Mouse (Mus musculus) intestine, embryonic 15.5 days (tissue): ENCODE measurements around the gene Lat. TPM values are rescaled to one million over a fixed set of nuclear protein-coding genes. Genes with fewer than 3 reads are reported as not detected.
"Not testable (repeated sequence)": the region's sequence is repeated elsewhere in the genome, so short reads cannot be mapped to it uniquely, and the experiment has no call there.

Experiments used
- ATAC-seq: fragments of 200-750 bp; cut with Nextera tagmentation; 2 replicates; pipeline ENCODE4 v1.8.0; 2017; ENCODE audit warnings: moderate TSS enrichment, moderate library complexity
- H3K27ac ChIP-seq: fragments of 300-500 bp; sonication (generic); 2 replicates; pipeline ENCODE4 v1.5.1; 2015; ENCODE audit warnings: mild to moderate bottlenecking, inconsistent platforms
- H3K27me3 ChIP-seq: fragments of 300-500 bp; sonication (generic); replicated peaks from 2 replicates; pipeline ENCODE4 v1.6.1; 2015; ENCODE audit warnings: inconsistent platforms
- H3K36me3 ChIP-seq: fragments of 300-500 bp; sonication (generic); 2 replicates; pipeline ENCODE4 v1.6.1; 2015; ENCODE audit warnings: inconsistent platforms
- H3K4me1 ChIP-seq: fragments of 300-500 bp; sonication (generic); replicated peaks from 2 replicates; pipeline ENCODE4 v1.6.1; 2015; ENCODE audit warnings: inconsistent platforms
- H3K4me2 ChIP-seq: fragments of 300-500 bp; sonication (generic); replicated peaks from 2 replicates; pipeline ENCODE4 v1.6.1; 2015; ENCODE audit warnings: mild to moderate bottlenecking, inconsistent platforms
- H3K4me3 ChIP-seq: fragments of 300-500 bp; sonication (generic); replicated peaks from 2 replicates; pipeline ENCODE4 v1.5.1; 2015; ENCODE audit warnings: inconsistent platforms
- H3K9ac ChIP-seq: fragments of 300-500 bp; sonication (generic); 2 replicates; pipeline ENCODE4 v1.6.1; 2015; ENCODE audit warnings: inconsistent platforms
- H3K9me3 ChIP-seq: fragments of 300-500 bp; sonication (generic); 2 replicates; pipeline ENCODE4 v1.6.1; 2016; ENCODE audit warnings: inconsistent platforms
- WGBS: fragments of 180-500 bp; shearing (Covaris S2); methylation state at CpG from one replicate; pipeline ENCODE4 v1.1.7; 2015; 5-methylcytosine and 5-hydroxymethylcytosine counted together
- polyA plus RNA-seq: library from polyadenylated mRNA; unstranded; fragments of >200 nt; fragmentation: Nextera tagmentation; extraction: Ambion mirVana; gene quantifications from 2 replicates; pipeline ENCODE4 v1.2.1, GENCODE M21; 2015

Gene Lat
- polyA plus RNA-seq, 1 experiment from 2014 or later = 1.4 TPM

- WGBS = 26% methylated on average over 9 of the region's 9 CpGs
- not testable (repeated sequence) for H3K4me1 ChIP-seq, H3K36me3 ChIP-seq, H3K4me3 ChIP-seq, ATAC-seq, H3K9ac ChIP-seq, H3K27ac ChIP-seq, H3K9me3 ChIP-seq, H3K27me3 ChIP-seq, H3K4me2 ChIP-seq
These were observed 43.6 kb downstream of the Lat start for GRCm38 (mm10) chr7:126325576-126326273.

- ATAC-seq = 0 out of 2 replicates have a peak, but pooled peaks have one; percentile 23
- no peaks in the 10 kb centered on the region for H3K27me3 ChIP-seq
- H3K36me3 ChIP-seq = no peaks in the 10 kb centered on the region
- H3K9me3 ChIP-seq = no peaks in the 10 kb centered on the region
- H3K4me2 ChIP-seq = no peak overlapping the region
- peaks cover 3% of the 10 kb centered on the region; the same call in 1 of the 2 replicates for H3K4me1 ChIP-seq
- 13% methylated on average over 3 of the region's 3 CpGs for WGBS
- H3K27ac ChIP-seq = no peak overlapping the region
- H3K9ac ChIP-seq = no peak overlapping the region
- H3K4me3 ChIP-seq = no peak overlapping the region
These were observed 44.6 kb downstream of the Lat start for GRCm38 (mm10) chr7:126324791-126325190.

- H3K36me3 ChIP-seq = no peaks in the 10 kb centered on the region
- 6% methylated on average over 11 of the region's 11 CpGs for WGBS
- ATAC-seq = no peak
- no peak overlapping the region for H3K4me2 ChIP-seq
- no peak overlapping the region for H3K9ac ChIP-seq
- H3K4me1 ChIP-seq = peaks cover 3% of the 10 kb centered on the region; the same call in 1 of the 2 replicates
- no peak overlapping the region for H3K4me3 ChIP-seq
- H3K27ac ChIP-seq = no peak overlapping the region
- H3K27me3 ChIP-seq = no peaks in the 10 kb centered on the region
- no peaks in the 10 kb centered on the region for H3K9me3 ChIP-seq
These were observed 45.6 kb downstream of the Lat start for GRCm38 (mm10) chr7:126323729-126324128.

- Histone ChIP-seq H3K9ac (no peak overlapping the region), H3K4me2 (no peak overlapping the region), H3K9me3 (no peaks in the 10 kb centered on the region), H3K36me3 (no peaks in the 10 kb centered on the region), H3K4me3 (no peak overlapping the region), H3K4me1 (no peaks in the 10 kb centered on the region), H3K27me3 (no peaks in the 10 kb centered on the region), H3K27ac (no peak overlapping the region)
- 68% methylated on average over 8 of the region's 8 CpGs for WGBS
- no peak for ATAC-seq
These were observed 55.1 kb downstream of the Lat start for GRCm38 (mm10) chr7:126314273-126314672.

Other genes starting within 250 kb of the Lat start
- 37.4 and 39.8 TPM in 2 replicates for gene Xpo6, start 169.1 kb downstream of the Lat start, polyA plus RNA-seq
- gene Sbk1, start 97.0 kb downstream of the Lat start, polyA plus RNA-seq = 16.9 and 17.7 TPM in 2 replicates
- 53.4 and 59.3 TPM in 2 replicates for gene Spns1, start 7.9 kb upstream of the Lat start, polyA plus RNA-seq
- gene Nfatc2ip, start 27.2 kb upstream of the Lat start, polyA plus RNA-seq = 1.6 and 2.5 TPM in 2 replicates
- 0.24 TPM in 1 of 2 replicates, not detected in the other for gene Cd19, start 45.3 kb upstream of the Lat start, polyA plus RNA-seq
- gene Rabep2, start 59.2 kb upstream of the Lat start, polyA plus RNA-seq = 23.9 and 24.2 TPM in 2 replicates
- 0.24 and 2.6 TPM in 2 replicates for gene Atp2a1, start 93.5 kb upstream of the Lat start, polyA plus RNA-seq
- 41.8 and 45.7 TPM in 2 replicates for gene Sh2b1, start 105.9 kb upstream of the Lat start, polyA plus RNA-seq
- gene Tufm, start 117.8 kb upstream of the Lat start, polyA plus RNA-seq = 190 and 207 TPM in 2 replicates
- gene Atxn2l, start 133.9 kb upstream of the Lat start, polyA plus RNA-seq = 43.8 and 44.4 TPM in 2 replicates
- 190 and 217 TPM in 2 replicates for gene Eif3c, start 196.8 kb upstream of the Lat start, polyA plus RNA-seq
- gene Apobr, start 215.4 kb upstream of the Lat start, polyA plus RNA-seq = 0.75 and 1.8 TPM in 2 replicates
- gene Cln3, start 216.2 kb upstream of the Lat start, polyA plus RNA-seq = 34.4 and 34.9 TPM in 2 replicates
- gene Il27, start 225.4 kb upstream of the Lat start, polyA plus RNA-seq = not detected in 2 replicates